Mouse (Mus musculus) spleen, postnatal 36 days (tissue): ENCODE results near the gene Bnipl.

ENCODE experiments used
- DNase-seq, 2 experiments: peaks; one replicate each; pipeline ENCODE4 v3.0.0; 2022; ENCODE audit warnings: low spot score in 2 of 2, mixed read lengths in 1 of 2

Bnipl gene

GRCm38 (mm10) chr3:95280747-95281146 lies 29.8 kb upstream of the Bnipl start:
- DNase-seq: peak in 1 of 2 experiments; percentile 36

- DNase-seq: no peak
These were observed 26.2 kb upstream of the Bnipl start for GRCm38 (mm10) chr3:95277149-95277551.

GRCm38 (mm10) chr3:95276428-95276934 lies 25.5 kb upstream of the Bnipl start:
- no peak for DNase-seq

- no peak for DNase-seq
These were observed 24.2 kb upstream of the Bnipl start for GRCm38 (mm10) chr3:95275161-95275560.

GRCm38 (mm10) chr3:95274453-95274852 lies 23.5 kb upstream of the Bnipl start:
- DNase-seq: no peak

GRCm38 (mm10) chr3:95273471-95273870 lies 22.5 kb upstream of the Bnipl start:
- no peak for DNase-seq

GRCm38 (mm10) chr3:95270766-95271364 lies 19.9 kb upstream of the Bnipl start:
- DNase-seq: no peak

GRCm38 (mm10) chr3:95269789-95270188 lies 18.8 kb upstream of the Bnipl start:
- DNase-seq: no peak

GRCm38 (mm10) chr3:95267855-95268254 lies 16.9 kb upstream of the Bnipl start:
- DNase-seq: no peak

- no peak for DNase-seq
These were observed 15.1 kb upstream of the Bnipl start for GRCm38 (mm10) chr3:95266052-95266451.

GRCm38 (mm10) chr3:95264724-95265123 lies 13.7 kb upstream of the Bnipl start:
- DNase-seq: no peak

GRCm38 (mm10) chr3:95263089-95263739 lies 12.2 kb upstream of the Bnipl start:
- peak; percentile 73 to 76 for DNase-seq

GRCm38 (mm10) chr3:95261975-95262374 lies 11.0 kb upstream of the Bnipl start:
- DNase-seq: no peak

- DNase-seq: no peak
These were observed 5.9 kb upstream of the Bnipl start for GRCm38 (mm10) chr3:95256931-95257330.

- no peak for DNase-seq
These were observed 632 bp downstream of the Bnipl start for GRCm38 (mm10) chr3:95250361-95250760.

GRCm38 (mm10) chr3:95247660-95248336 lies 3.2 kb downstream of the Bnipl start:
- no peak for DNase-seq

- peak; percentile 40 to 51 for DNase-seq
These were observed 4.3 kb downstream of the Bnipl start for GRCm38 (mm10) chr3:95246465-95247231.

- no peak for DNase-seq
These were observed 7.9 kb downstream of the Bnipl start for GRCm38 (mm10) chr3:95243086-95243485.

GRCm38 (mm10) chr3:95241498-95241897 lies 9.5 kb downstream of the Bnipl start, which contains the start of gene Gm128:
Gene Gm128, minus strand, starts transcription at chr3:95241598.
- DNase-seq: no peak

GRCm38 (mm10) chr3:95240900-95241299 lies 10.1 kb downstream of the Bnipl start:
- no peak for DNase-seq

- no peak for DNase-seq
These were observed 11.0 kb downstream of the Bnipl start for GRCm38 (mm10) chr3:95239971-95240370.

- DNase-seq: no peak
These were observed 12.0 kb downstream of the Bnipl start for GRCm38 (mm10) chr3:95239022-95239421.
